Mouse (Mus musculus): ENCODE results near the gene Gpn2.

GRCm38 (mm10) chr4:133631071-133631768 is 47.1 kb downstream of the Gpn2 start:
- TF ChIP-seq TCF12 (IDR thresholded peaks at IDR 0.05; ENCODE audit: low read depth, low read length) (no peak), PAX5 (IDR thresholded peaks at IDR 0.05; ENCODE audit: low read length) (no peak), SMC3 (IDR thresholded peaks at IDR 0.05; ENCODE audit: low read depth, low read length) (no peak), POLR2A (IDR thresholded peaks at IDR 0.05; ENCODE audit: low read depth, low read length) (no peak), ZMIZ1 (IDR thresholded peaks at IDR 0.05; ENCODE audit: low read depth, low read length) (no peak), CTCF (conservative IDR thresholded peaks at IDR 0.05 in 1 of 2, IDR thresholded peaks at IDR 0.05 in 1 of 2; ENCODE audit: low read depth in 2 of 2, low read length in 2 of 2) (no peak)
